Mouse (Mus musculus) ovary, adult 18-20 months (tissue): ENCODE results near the gene Wdsub1.
A peak's percentile ranks its signal among the peaks of the same experiment; 100 is the strongest.
"Not testable (repeated sequence)": the region's sequence is repeated elsewhere in the genome, so short reads cannot be mapped to it uniquely, and the experiment has no call there.

Source experiments
- DNase-seq: peaks from one replicate; pipeline ENCODE4 v3.0.0; 2022; ENCODE audit warnings: low spot score, mixed read lengths

The Wdsub1 gene

DNA sequence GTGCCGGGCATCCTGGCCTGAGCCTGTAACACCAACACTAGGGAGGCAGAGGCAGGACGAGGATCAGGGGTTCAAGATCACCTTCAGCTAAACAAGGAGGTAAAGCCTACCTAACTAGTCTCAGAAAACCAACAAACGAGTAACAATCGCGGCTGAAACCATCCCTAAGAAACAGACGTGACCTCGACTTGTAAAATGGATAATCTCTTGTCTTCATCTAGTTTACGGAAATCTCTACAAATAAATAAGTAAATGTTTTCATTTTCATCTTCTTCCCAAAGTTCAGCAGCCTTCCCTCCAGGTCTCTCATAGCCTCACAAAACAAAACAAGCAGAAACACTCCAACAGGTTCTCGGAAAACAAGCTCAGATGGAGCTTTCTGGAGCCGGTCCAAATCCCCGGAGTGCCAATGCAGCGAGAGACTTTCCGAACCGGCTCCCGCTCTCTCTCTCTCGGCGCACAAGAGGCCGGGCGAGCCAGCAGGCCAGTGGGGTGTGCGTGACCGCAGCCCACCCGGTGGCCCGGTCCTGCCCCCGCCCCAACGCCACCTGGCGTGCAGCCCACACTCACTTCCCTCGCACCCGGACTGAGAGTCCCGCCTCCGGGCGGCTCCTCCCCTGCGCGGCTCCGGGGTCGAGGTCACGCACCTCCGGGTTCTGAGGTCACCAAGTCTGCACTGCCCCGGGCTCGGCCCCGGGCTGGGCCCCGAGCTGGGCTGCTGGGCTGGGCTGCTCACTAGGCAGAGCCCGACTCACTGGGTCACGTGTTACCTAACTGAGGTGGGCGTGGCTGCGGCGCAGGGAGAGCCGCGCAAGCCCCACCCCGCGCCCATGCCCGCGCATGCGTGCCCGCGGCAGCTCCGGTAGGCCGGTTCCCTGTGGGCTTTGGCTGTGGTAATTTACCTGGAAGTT is at the start of gene Wdsub1:
Wdsub1 (minus strand) TSS at position 761 of the 911 bp plus-strand sequence.
- peak; percentile 89 for DNase-seq

DNA sequence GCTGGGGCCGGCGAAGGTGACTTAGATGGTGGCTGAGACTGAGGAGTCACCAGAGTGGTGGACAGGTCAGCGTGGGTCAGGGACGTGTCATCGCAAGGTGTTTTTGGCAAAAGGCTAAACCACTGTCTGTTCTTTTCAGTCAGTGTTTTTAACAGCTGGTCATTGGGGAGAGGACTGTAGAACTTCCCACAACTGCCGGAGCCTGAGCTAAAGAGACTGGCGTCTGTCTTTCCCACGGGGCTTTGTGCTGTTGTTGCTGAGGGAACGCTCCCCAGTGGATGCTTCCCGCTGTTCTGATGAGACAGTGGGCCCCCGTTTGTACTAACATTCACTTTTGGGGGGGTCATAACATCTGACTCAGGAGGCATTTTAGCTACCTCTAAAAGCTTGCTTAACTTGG is 31.2 kb upstream of the Wdsub1 start:
- DNase-seq, result no peak

DNA sequence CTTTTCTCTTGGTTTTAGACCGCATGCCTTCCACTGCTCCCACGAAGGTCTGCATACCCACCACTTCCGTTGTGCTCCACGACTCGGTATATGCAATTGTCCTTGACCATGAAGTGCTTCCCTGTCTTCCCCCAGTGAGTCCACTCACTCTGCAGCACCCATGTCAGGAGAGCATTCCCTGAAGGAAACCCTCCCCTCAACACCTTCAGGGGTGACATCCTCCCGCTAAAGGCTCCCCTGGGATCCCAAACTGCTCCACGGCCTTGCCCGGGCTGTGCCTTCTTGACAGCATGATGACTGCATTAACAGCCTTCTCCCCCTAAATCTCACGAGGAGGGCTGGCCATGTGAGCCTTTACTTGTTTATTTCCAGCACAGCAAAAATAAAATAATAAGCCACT is 25.7 kb upstream of the Wdsub1 start:
- no peak for DNase-seq

DNA sequence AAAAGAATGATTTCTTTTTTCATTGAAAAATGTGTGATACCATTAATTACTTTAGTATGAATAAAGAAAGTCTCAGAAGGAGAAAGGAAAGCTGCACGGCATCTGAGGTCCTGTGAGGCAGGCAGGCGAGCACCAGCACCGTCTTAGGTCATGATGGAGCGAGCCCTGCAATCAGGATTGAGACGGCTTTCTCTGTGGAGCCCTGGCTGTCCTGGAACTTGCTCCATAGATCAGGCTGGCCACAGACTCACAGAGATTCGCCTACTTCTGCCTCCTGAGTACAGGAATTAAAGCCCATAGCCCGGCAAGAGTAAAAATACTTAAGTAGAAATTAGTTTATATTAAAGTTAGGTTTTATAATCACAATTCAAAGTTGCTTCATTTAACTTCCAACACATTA is 21.6 kb upstream of the Wdsub1 start:
- DNase-seq, result no peak

DNA sequence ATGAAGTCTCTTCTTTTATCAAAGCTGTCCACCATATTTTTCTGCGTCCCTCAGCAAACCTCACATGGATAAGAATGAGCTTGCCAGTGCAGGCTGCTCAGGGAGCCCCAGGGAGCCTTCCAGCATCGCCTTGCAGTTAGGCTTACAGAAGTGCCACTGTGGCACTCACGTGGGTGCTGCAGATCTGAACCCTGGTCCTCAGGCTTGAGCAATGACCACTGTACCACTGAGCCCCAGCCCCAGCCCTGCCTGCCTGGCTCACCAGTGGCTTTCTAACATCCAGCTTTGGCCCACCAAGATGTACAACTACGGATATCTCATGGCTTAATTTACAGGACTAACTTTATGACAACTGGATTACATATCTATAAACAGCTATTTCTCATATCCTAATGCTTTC is 16.3 kb upstream of the Wdsub1 start:
- no peak for DNase-seq

DNA sequence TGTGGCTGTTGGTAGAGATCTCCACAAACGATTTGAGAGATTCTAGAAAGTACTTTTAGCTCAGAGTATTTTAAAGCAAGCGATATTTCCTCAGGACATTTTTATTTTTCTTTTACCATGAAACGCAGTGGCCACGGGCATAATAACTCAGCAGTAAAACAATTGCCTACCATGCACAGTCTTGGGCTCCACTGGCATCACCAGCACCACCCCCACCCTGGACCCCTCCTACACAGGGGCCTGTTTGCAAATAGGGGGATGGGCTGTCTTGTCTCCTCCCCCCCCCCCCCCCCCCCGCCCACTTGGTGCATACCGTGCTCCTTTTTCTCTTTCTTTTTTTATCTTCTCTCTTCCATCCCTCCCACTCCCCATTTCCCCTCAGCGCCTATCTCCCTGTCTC is 15.7 kb upstream of the Wdsub1 start:
- no peak for DNase-seq

DNA sequence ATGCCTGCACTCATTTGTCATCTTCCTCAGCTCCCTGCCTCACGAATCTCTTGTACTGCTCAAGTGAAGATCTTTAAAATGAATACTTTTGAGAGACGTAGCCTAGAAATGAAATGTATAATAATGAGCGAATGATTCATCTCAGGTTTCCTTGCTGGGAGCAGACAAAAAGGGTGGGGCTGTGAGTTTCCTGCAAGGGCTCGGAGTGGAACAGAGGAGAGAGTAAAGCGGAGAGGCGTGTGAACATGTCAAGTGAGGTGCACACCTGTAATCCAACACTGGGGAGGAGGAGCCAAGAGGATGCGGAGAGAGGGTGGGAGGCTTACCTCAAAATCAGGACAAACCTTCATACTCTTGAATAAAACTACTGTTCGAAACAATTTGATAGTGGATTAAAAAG is 14.4 kb upstream of the Wdsub1 start:
- no peak for DNase-seq

DNA sequence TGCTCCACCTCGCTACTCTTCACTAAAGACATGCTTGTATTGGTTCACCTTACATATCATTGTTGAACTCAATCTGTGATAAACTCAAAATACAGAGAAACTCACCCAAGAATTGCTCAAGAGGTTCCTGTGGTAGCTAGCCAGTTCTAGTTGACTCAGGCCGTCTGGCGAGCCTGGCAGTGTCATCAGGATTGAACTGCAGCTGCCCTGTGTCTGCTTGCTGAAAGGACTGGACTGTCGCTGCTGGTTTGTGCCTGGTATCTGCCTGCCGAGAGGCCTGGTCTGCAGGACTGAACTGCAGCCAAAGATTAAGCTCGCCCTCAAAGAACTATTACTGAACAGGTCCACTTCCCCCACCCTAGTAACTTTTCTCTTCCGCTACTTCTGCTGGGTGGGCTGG is 14.0 kb upstream of the Wdsub1 start:
- DNase-seq, result no peak

DNA sequence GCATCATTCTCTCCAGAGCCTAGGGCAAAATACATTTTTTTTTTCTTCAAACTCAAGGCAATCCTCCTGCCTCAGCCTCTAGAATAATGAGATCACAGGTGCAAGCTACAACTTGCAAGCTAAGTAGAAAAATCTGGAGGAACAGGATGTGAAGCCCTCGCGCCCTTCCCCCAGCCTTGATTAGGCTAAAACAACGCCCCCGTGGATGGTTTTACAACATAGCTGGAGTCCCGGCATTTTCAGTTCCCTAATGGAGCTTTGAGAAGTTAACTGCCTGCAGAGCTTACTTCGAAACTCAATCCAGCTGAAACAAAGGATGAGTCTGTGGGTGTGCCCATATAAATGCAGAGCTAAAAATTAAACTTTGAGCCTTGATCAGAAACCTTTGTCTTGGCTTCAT is 7.3 kb upstream of the Wdsub1 start:
- DNase-seq, result no peak

DNA sequence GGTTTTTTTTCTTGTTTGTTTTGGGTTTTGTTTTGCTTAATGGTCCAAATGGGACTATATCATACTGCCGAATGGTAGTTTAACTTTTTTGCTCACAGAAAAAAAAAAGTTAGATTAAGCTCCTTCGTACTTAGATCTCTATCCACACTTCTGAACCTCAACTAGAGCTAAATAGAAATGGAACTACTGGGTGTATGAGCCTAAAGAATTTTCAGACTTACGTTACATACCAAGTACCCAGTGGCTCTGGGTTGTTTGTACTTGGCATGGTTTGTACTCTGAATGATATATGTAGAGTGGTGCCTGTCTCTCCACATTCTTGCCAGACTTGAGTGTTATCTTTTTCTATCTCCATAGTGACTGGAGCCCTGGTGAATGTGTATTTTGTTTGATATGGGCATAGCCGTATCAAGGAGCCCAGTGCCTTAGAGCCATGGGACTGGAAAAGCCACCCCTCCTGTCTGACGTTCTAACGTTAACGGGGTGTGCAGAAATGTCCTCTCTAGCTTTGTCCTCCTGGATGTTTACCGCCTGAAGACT is 421 bp upstream of the Wdsub1 start:
- DNase-seq, result no peak

DNA sequence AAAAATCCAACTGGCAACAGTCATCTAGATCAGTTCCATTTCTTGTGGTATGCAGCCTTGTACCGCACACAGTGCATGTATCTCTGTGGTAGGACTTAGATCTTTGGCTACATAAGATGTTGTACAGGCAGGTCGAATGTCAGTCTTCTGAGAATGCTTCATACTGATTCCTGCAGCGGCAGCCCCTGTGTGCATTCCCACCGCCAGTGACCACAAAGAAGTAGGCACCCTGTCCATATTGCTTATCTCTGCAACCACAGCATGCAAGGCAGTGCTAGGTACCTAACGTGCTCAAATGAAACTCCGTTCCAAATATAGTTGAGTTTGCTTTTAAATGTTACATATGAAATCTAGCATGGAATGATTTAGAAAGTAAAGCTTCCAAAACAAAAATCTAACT is 987 bp downstream of the Wdsub1 start:
- no peak for DNase-seq

DNA sequence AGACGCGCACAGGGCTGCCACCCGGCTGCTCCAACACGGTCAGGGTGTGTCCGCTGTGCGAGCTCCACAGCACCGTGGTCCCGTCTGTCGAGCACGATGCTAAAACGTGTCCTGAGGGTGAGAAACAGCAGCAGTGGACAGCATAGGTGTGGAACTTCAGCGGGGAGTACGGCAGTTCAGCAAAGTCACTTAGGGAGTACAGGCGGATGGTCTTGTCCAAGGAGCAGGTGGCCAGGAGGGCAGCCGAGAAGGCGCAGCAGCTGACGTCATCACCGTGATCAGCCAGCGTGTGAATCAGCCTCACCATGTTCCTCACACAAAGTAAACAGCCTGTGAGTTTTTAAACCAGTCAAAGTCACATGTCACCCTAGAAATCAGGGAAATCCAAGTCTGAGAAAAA is 4.2 kb downstream of the Wdsub1 start:
- no peak for DNase-seq

DNA sequence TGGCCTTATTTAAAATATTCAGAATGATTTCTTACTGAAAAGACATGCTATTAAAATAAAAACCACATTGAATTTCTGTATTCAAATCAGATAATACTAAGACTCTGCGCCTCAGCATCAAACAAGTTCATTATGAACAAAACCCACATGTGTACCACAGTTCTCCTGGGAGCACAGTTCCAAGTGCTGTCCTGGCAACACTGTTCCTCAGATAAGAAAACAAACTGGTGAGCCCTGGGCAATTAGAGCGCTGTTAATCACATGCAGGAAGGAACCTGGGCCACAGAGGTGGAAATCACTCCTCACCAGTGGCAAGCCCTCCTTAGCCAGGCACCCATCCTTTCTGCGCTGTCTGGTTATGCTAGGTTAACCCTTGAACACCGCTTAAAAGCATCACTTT is 5.1 kb downstream of the Wdsub1 start:
- no peak for DNase-seq

DNA sequence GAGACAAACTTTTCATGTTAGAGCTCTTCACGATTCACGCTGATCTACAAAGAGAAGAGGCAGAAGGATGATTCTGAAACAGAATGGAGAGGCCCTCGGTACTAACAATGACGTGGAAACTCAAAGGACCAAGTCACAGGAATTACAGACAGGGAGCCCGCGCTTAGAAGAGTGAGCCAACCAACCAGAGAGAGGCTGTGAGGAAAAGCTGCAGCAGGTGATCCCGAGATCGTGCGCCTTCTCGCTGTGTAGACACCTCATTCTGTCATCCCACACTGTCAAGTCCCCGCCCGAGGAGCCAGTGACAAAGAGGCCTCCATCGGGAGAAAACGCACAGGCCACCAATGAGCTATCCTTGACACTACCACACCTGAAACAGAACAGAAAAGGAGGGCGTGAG is 5.9 kb downstream of the Wdsub1 start:
- DNase-seq, result no peak

DNA sequence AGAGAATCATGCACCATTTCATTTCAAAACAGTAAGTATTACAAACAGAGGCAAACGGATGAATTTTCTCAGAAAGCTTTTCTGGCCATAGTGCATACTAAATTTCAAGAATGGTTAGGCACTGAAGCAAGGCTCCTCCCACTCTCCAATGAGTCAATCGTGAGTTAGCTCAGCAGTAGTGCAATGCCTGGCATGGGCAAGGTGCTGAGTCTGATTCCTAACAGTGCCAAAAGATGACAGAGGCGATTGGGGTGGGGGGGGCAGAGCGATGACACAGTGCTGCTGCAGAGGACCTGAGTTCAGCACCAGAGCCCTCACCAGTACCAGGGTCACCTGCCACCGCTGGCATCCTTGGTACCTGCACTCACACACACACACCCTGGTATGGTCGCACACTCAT is 11.9 kb downstream of the Wdsub1 start:
- no peak for DNase-seq

DNA sequence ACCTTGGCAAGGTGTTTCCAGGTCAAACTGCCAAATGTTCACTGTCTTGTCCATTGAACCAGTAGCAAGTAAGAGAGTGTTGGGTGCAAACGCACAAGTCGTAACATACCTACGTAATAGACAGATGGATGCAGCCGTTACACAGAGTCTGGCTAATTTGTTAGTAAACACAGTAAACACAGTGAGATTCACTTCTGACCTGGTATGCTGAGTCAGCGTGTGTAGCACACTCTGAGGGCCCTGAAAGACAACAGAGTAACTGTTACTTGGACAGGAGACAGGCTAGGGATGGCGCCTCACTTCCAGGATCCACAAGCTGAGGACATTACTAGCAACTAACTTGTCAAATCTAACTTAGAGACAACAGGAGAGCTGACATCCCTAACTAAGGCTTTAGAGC is 19.8 kb downstream of the Wdsub1 start:
- DNase-seq, result no peak

DNA sequence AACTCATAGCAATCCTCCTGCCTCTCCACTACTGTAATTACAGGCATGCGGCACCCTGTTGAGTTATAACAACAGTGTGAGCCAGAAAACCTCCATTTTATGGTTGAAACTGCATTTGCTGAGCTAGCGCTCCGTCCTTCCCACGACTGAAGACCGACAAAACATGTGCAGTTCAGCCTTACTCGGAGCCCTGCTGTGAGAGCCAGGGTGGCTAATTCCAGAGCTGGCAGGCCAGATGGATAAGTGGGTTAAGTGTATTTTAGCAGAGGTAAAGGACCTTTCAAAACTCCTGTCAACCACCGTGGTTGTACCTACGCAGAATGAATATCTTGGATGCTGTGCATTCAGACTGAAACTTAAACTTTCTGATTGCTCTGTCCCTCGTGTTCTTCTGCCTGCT is 28.0 kb downstream of the Wdsub1 start:
- DNase-seq, result no peak

DNA sequence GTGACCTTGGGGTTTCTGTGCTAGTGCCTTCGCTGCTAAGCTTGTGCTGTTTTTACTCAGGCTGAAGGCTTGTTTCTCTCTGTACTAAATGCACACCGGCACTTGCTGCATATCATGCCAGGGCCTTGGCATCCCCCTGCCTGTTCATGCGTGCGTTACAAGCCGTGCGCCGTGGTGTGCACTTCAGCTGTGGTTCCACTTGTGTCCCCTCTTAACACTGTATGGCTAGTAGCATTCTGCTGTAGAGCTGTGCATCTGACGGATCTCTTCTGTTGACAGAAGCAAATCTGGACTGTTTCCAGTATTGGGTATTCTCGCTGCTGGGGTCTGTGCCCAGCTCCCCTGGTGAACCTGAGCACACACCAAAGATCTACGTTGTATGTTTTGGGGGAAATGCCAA is 28.8 kb downstream of the Wdsub1 start:
- no peak for DNase-seq

DNA sequence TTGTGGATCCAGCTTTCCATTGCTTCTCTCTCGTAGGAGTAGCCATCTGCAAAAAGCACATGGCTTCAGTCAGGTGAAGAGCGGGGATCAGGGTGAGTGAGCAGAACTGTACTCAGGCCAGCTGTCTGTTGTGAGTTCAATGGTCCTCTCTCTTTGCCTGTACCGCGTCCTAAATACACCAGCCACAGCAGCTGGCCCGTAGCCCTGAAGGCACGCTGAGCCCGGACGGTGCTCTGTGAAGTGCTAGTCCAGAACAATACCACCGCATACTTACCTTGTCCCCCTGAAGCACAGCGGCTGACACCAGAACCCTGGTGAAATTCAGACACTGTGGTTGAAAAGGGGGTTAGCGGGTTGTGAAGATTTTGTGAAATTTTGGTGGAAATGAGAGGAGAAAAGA is 29.5 kb downstream of the Wdsub1 start:
- DNase-seq, result no peak

DNA sequence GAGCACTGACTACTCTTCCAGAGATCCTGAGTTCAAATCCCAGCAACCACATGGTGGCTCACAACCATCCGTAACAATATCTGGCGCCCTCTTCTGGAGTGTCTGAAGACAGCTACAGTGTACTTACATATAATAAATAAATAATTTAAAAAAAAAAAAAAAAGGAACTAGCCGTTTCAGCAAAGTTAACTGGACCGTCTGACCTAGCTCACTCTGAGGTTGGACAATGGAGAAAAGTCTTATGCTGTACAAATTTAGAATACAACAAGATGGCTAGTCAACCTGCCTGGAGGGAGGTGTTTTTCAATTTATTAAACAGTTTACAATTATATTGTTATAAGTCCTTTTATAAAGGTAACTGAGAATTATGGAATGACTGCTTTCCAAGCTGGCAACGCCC is 30.5 kb downstream of the Wdsub1 start:
- not testable (repeated sequence) for DNase-seq

DNA sequence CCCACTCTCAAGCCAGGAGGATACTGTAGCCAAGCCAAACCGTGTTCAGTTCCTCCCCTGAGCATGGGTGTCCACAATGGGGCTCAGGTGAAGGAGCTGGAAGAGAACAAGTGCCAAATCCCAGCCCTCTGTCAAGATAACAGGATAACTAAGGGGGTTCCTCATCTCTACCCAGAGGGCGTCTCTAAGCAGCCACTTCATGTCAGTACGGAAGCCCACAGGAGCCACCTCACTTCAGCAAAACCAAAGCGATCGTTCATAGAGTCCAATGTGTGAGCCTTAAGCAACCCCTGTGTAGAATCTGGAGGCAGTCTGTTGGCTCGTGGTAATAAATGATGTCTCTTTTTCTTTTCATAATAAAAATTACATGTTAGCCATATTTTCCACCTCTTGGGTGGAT is 38.5 kb downstream of the Wdsub1 start:
- no peak for DNase-seq

DNA sequence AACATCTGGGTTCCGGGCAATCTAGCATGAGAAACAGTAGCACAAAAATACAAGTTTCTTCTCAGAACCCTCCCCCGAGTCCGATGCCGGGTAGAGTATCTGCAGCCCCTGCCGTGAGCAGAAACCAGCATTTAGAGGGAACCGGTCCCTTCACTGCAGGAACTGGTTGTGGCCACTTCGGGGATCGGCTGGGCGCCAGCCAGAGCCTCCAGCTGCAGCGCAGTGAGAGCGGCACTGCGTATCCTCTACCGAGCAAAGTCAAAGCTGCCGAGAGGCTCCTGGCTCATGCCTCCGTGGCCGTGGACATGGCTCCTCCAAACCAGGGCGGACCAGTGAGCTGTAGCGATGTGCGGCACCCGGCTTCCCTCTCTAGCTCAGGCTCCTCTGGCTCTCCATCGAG is 39.2 kb downstream of the Wdsub1 start:
- no peak for DNase-seq

DNA sequence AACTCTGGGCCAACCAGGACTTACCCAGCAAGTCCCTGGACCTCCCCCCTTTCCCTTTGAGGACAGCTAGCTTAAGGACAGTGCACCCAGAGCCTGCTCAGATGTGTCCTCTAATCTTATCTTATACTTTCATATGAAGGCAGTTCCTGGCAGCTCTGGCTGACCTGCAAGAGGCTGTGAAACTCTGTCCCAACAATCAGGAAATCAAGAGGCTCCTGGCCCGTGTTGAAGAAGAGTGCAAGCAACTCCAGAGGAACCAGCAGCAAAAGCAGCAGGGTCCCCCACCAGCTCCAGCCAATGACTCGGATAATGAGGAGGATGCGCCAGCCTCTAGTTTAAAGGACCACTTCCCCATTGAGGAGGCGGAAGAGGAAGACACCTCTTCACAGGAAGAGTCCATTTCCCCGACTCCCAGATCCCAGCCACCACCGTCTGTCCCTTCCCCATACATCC is 39.8 kb downstream of the Wdsub1 start:
- no peak for DNase-seq

DNA sequence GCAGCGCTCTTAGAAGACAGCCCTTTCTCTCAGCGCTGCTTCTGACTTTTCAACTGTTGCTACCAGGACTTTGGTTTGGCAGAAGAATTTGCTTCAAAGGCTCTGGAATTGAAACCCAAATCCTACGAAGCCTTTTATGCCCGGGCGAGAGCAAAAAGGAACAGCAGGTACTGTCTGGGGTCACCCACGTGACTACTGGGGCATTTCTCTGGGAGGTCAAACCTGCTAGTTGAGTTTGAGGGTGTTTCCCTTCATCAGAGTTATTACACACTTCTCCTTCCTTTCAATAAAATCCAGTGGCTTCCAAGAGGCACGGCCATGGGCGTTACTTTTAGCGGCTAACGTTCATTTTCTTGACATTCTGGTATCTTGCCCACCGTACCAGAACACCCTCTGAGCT is 40.4 kb downstream of the Wdsub1 start:
- DNase-seq, result no peak
